Mouse (Mus musculus): ENCODE data around the gene Olfr1294.

GRCm38 (mm10) chr2:111496880-111497279, 43.2 kb downstream of the Olfr1294 start, which contains the start of gene Olfr1291-ps1:
- TF ChIP-seq POLR2A (IDR thresholded peaks at IDR 0.05; ENCODE audit: extremely low read depth, insufficient read depth, low read length) (no peak), CTCF (IDR thresholded peaks at IDR 0.05; ENCODE audit: extremely low read depth, insufficient read depth, low read length) (no peak)
